8 mouse cellular contexts compared by ENCODE assay signal in the genomic region with DNA sequence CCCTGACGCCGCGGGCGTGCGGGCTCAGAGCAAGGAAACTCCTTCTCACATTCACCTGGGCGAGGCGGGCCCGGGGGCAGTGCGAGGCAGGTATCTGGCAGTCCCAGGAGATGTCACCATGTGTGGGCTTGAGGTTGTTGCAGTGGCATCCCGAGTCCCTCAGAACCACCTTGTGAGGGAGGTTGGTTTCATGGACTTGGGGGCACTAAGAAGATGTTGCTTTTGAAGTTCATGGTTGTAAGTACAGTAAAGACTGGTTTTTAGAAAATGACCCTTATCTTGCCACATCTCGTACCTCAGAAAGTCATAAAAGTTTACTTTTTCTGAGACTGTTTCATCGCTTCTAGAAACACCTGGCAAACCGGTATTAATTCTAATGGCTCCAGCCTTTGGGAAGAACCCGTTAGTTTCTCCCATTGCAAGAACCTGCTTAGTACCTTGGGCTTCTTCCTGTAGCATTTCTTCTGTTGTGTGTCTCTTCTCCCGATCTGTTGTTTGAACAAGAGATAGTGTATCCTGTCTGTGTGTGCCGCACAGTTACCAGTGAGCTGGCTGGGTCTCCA. TPM values are rescaled to one million over a fixed set of nuclear protein-coding genes. Genes with fewer than 3 reads are reported as not detected.
DNase-seq lines count a peak whose midpoint lies in the region; ATAC-seq and TF ChIP-seq lines count a peak whose summit lies in the region.

No protein-coding gene starts in this region.

- peak overlapping the region; percentile 96 for H3K4me3 ChIP-seq in lung, embryonic 16.5 days (ENCODE audit: low read length)
- peak overlapping the region; percentile 42 for H3K4me3 ChIP-seq in embryonic fibroblast, embryonic 13.5 days (ENCODE audit: insufficient read depth, low read length)
- H3K4me3 ChIP-seq in limb, embryonic 10.5 days = peak overlapping the region; percentile 99
- H3K4me3 ChIP-seq in small intestine, adult 2 months (ENCODE audit: low read depth, low read length) = peak overlapping the region; percentile 77

- 20% methylated on average over 16 of the region's 16 CpGs for WGBS in lung, embryonic 16.5 days
- WGBS in limb, embryonic 10.5 days = 24% methylated on average over 16 of the region's 16 CpGs
- WGBS in small intestine, adult 2 months = 20% methylated on average over 16 of the region's 16 CpGs

- ATAC-seq in lung, embryonic 16.5 days (ENCODE audit: low read depth) = no peak

- no peaks in the 10 kb centered on the region for H3K9me3 ChIP-seq in lung, embryonic 16.5 days (ENCODE audit: control insufficient read depth, low read length)
- H3K9me3 ChIP-seq in limb, embryonic 10.5 days (replicated peaks) = no peaks in the 10 kb centered on the region

- peak overlapping the region; percentile 95 for H3K27ac ChIP-seq in lung, embryonic 16.5 days (ENCODE audit: low read length)
- no peak overlapping the region for H3K27ac ChIP-seq in embryonic fibroblast, embryonic 13.5 days (ENCODE audit: insufficient read depth, low read length)
- peak overlapping the region; percentile 99 for H3K27ac ChIP-seq in limb, embryonic 10.5 days
- peak overlapping the region; percentile 79; the same call in 1 of the 2 replicates for H3K27ac ChIP-seq in small intestine, adult 2 months (ENCODE audit: insufficient read depth, low read depth, low read length)

- H3K36me3 ChIP-seq in lung, embryonic 16.5 days (ENCODE audit: control insufficient read depth, insufficient read depth, low read length) = no peaks in the 10 kb centered on the region
- H3K36me3 ChIP-seq in limb, embryonic 10.5 days = no peaks in the 10 kb centered on the region
- no peaks in the 10 kb centered on the region for H3K36me3 ChIP-seq in small intestine, adult 2 months (ENCODE audit: control insufficient read depth, insufficient read depth, low read length)

- H3K9ac ChIP-seq in lung, embryonic 16.5 days (ENCODE audit: low read length) = peak overlapping the region; percentile 88

- H3K4me2 ChIP-seq in lung, embryonic 16.5 days (ENCODE audit: low read depth, low read length) = peak overlapping the region; percentile 95

- H3K4me1 ChIP-seq in lung, embryonic 16.5 days (replicated peaks; ENCODE audit: control insufficient read depth, insufficient read depth, low read length) = peaks cover 7% of the 10 kb centered on the region
- H3K4me1 ChIP-seq in embryonic fibroblast, embryonic 13.5 days (ENCODE audit: control insufficient read depth, insufficient read depth, low read length) = no peaks in the 10 kb centered on the region
- peaks cover 14% of the 10 kb centered on the region for H3K4me1 ChIP-seq in limb, embryonic 10.5 days
- peaks cover 8% of the 10 kb centered on the region for H3K4me1 ChIP-seq in small intestine, adult 2 months (ENCODE audit: control insufficient read depth, insufficient read depth, insufficient read length, low read length)

- DNase-seq in lung, postnatal 36 days = no peak
- no peak for DNase-seq in limb, embryonic 10.5 days (ENCODE audit: low spot score)
- no peak for DNase-seq in frontal cortex, adult 2 months (ENCODE audit: extremely low spot score in 1 of 2, low spot score in 1 of 2)
- no peak for DNase-seq in kidney, postnatal 14 days
- DNase-seq in gastrocnemius, adult 8-10 months (ENCODE audit: low spot score in 2 of 2) = no peak

- H3K27me3 ChIP-seq in lung, embryonic 16.5 days (ENCODE audit: control insufficient read depth, insufficient read depth, low read depth, low read length) = no peaks in the 10 kb centered on the region
- H3K27me3 ChIP-seq in limb, embryonic 10.5 days (ENCODE audit: low read depth, poor library complexity, severe bottlenecking) = no peaks in the 10 kb centered on the region; the same call in 1 of the 2 replicates
- peaks cover 25% of the 10 kb centered on the region for H3K27me3 ChIP-seq in small intestine, adult 2 months (ENCODE audit: control insufficient read depth, insufficient read depth, low read length)

- no peak for TF ChIP-seq POLR2A in embryonic fibroblast, embryonic 13.5 days (IDR thresholded peaks at IDR 0.05; ENCODE audit: low read depth, low read length)
- no peak for TF ChIP-seq POLR2A in small intestine, adult 2 months (IDR thresholded peaks at IDR 0.05; ENCODE audit: low read depth, low read length)

- TF ChIP-seq CTCF in embryonic fibroblast, embryonic 13.5 days (IDR thresholded peaks at IDR 0.05; ENCODE audit: borderline replicate concordance, insufficient read depth, low read length) = no peak
- no peak for TF ChIP-seq CTCF in small intestine, adult 2 months (IDR thresholded peaks at IDR 0.05; ENCODE audit: extremely low read depth, insufficient read length, insufficient replicate concordance, low read depth, low read length)

RNA-seq across cellular contexts. Expression of gene Akt3, which starts 1.1 kb away (rescaled TPM):
- polyA plus RNA-seq in lung, embryonic 16.5 days (2015; fragmentation: Nextera tagmentation; extraction: Ambion mirVana) = 4.1 and 5.1 TPM in 2 replicates
- polyA plus RNA-seq in embryonic fibroblast, embryonic 13.5 days (2011; ENCODE audit: insufficient read length, low read depth, missing spikeins) = 44.7 and 50.9 TPM in 2 replicates
- 6.2 and 7.1 TPM in 2 replicates for polyA plus RNA-seq in limb, embryonic 10.5 days (2016; fragmentation: Nextera tagmentation; extraction: Ambion mirVana)
- polyA plus RNA-seq in small intestine, adult 2 months (2012; rRNA removed) = 0.91 and 1.0 TPM in 2 replicates
- polyA plus RNA-seq in frontal cortex, adult 2 months (2012; rRNA removed) = 44.3 and 47.3 TPM in 2 replicates
- total RNA-seq in gastrocnemius, adult 8-10 months (2022) = 10 to 100 TPM in 3 of 4 experiments, 1 to 10 TPM in 1; 7.6 to 11.4 (median 10.4) TPM

Comparison
In these comparisons a context has a peak if more than half of its experiments do, and no peak if none do; other contexts are left out.
1. H3K4me3 ChIP-seq: peak in every context shown above with its lines; median percentile 99 in limb, embryonic 10.5 days; 96 in lung, embryonic 16.5 days; 77 in small intestine, adult 2 months; 42 in embryonic fibroblast, embryonic 13.5 days.